Mouse (Mus musculus): ENCODE results near the gene Bach1. TPM values are rescaled to one million over a fixed set of nuclear protein-coding genes. Genes with fewer than 3 reads are reported as not detected.

The Bach1 gene
- polyA plus RNA-seq, 1 experiment from 2014 or later = 19.0 TPM

DNA sequence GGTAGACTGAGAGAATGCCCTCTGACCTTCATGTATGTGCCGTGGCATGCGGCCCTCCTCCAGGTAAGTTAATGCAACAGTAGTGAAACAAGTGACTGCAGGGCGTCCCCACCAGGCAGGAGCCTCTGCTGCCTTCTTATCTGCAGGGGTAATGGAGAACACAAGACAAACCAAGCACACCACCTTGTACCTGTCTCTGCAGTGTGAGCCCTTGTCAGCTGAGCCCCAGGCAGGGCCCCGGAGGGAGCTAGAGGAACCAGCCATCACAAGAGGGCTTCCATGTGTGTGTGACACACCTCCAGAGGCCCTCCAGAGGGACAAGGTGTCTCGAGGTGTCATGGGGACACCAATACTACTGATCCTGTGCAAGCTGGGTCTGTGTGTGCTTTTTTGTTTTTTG is 26.5 kb downstream of the Bach1 start:
- Histone ChIP-seq H3K36me3 (replicated peaks; ENCODE audit: control insufficient read depth, insufficient read depth, low read depth, low read length) (peaks cover 5% of the 10 kb centered on the region), H3K9me3 (replicated peaks; ENCODE audit: control insufficient read depth, low read length) (no peaks in the 10 kb centered on the region), H3K4me3 (ENCODE audit: low read depth, low read length) (no peak overlapping the region), H3K9ac (replicated peaks; ENCODE audit: low read length) (no peak overlapping the region), H3K4me1 (ENCODE audit: control insufficient read depth, insufficient read depth, low read length) (no peaks in the 10 kb centered on the region), H3K27me3 (ENCODE audit: control insufficient read depth, insufficient read depth, low read length) (no peaks in the 10 kb centered on the region), H3K4me2 (ENCODE audit: low read depth, low read length) (no peak overlapping the region), H3K27ac (replicated peaks; ENCODE audit: low read depth, low read length) (no peak overlapping the region)
- WGBS = 84% methylated on average over 5 of the region's 5 CpGs
- DNase-seq (ENCODE audit: low spot score) (no peak), ATAC-seq (replicated peaks; ENCODE audit: insufficient number of reproducible peaks, low FRiP score, low TSS enrichment, low read depth) (no peak)

DNA sequence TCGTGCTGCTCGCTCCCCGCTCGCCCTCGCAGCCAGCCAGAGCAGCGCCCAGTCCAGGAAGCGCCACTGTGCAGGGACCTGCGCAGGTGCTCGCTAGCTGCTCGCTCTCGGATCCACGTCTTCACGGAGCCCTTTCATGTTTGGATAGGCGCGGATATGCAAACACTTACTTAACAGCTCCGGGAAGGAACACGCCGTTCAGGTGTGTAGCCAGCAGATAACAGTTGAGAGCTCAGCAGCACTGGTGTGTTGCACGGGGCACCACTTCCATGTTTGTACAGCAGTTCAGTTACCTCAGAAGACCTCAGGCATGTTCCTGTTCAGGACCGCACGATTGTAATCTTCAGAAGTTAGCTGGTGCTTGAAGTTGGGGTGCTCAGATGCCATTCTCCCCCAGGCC is 27.2 kb downstream of the Bach1 start:
- H3K36me3 ChIP-seq (replicated peaks; ENCODE audit: control insufficient read depth, insufficient read depth, low read depth, low read length) = peaks cover 7% of the 10 kb centered on the region
- no peak overlapping the region for H3K27ac ChIP-seq (replicated peaks; ENCODE audit: low read depth, low read length)
- no peak overlapping the region for H3K4me3 ChIP-seq (ENCODE audit: low read depth, low read length)
- no peak overlapping the region for H3K9ac ChIP-seq (replicated peaks; ENCODE audit: low read length)
- 93% methylated on average over 21 of the region's 21 CpGs for WGBS
- no peak for ATAC-seq (replicated peaks; ENCODE audit: insufficient number of reproducible peaks, low FRiP score, low TSS enrichment, low read depth)
- H3K9me3 ChIP-seq (replicated peaks; ENCODE audit: control insufficient read depth, low read length) = no peaks in the 10 kb centered on the region
- H3K4me1 ChIP-seq (ENCODE audit: control insufficient read depth, insufficient read depth, low read length) = no peaks in the 10 kb centered on the region
- no peaks in the 10 kb centered on the region for H3K27me3 ChIP-seq (ENCODE audit: control insufficient read depth, insufficient read depth, low read length)
- no peak for DNase-seq (ENCODE audit: low spot score)
- H3K4me2 ChIP-seq (ENCODE audit: low read depth, low read length) = no peak overlapping the region

DNA sequence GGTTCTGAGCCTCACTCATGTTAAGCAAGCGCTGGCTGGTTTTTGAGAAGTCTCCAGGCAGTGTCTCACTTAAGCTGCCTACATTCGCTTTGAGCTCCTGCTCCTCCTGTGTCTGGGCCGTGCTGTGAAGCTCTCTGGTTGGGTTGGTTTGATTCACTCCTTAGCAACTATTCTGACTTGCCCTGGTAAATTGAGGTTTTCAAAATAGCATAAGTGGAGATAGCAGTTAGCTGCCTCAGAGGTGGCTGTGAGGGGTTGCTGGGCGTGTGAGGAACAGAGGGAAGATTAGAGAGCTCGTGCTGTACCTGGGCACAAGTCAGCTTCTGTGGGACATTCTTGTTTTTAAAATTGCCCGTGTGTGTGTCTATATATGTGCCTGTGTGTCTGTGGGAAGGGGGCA is 27.6 kb downstream of the Bach1 start:
- no peak for DNase-seq (ENCODE audit: low spot score)
- no peak overlapping the region for H3K4me3 ChIP-seq (ENCODE audit: low read depth, low read length)
- H3K9me3 ChIP-seq (replicated peaks; ENCODE audit: control insufficient read depth, low read length) = no peaks in the 10 kb centered on the region
- no peak for ATAC-seq (replicated peaks; ENCODE audit: insufficient number of reproducible peaks, low FRiP score, low TSS enrichment, low read depth)
- H3K9ac ChIP-seq (replicated peaks; ENCODE audit: low read length) = no peak overlapping the region
- H3K4me2 ChIP-seq (ENCODE audit: low read depth, low read length) = no peak overlapping the region
- no peaks in the 10 kb centered on the region for H3K4me1 ChIP-seq (ENCODE audit: control insufficient read depth, insufficient read depth, low read length)
- WGBS = 94% methylated on average over 6 of the region's 6 CpGs
- peaks cover 7% of the 10 kb centered on the region for H3K36me3 ChIP-seq (replicated peaks; ENCODE audit: control insufficient read depth, insufficient read depth, low read depth, low read length)
- H3K27me3 ChIP-seq (ENCODE audit: control insufficient read depth, insufficient read depth, low read length) = no peaks in the 10 kb centered on the region
- H3K27ac ChIP-seq (replicated peaks; ENCODE audit: low read depth, low read length) = no peak overlapping the region

DNA sequence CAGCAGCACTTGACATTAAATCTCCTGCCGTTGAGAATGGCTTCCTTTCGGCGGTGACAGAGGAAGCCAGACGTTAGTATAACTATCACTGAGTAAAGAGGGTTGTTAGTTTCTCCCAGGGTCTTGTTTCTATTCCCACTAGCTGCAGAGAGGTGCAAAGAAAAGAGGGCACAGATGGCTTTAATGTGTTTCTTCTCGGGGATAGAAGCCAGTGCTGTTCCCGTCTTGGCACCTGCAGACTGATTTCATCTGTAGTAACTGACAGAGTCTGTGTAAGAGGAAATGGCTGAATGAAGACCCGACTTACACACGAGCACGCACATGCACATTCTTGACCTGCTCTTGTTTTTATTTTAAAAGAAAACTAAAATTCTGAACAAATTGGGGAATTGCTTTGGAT is 28.5 kb downstream of the Bach1 start:
- Histone ChIP-seq H3K4me3 (ENCODE audit: low read depth, low read length) (no peak overlapping the region), H3K9ac (replicated peaks; ENCODE audit: low read length) (no peak overlapping the region), H3K36me3 (replicated peaks; ENCODE audit: control insufficient read depth, insufficient read depth, low read depth, low read length) (peaks cover 7% of the 10 kb centered on the region), H3K4me1 (ENCODE audit: control insufficient read depth, insufficient read depth, low read length) (no peaks in the 10 kb centered on the region), H3K4me2 (ENCODE audit: low read depth, low read length) (no peak overlapping the region), H3K27me3 (ENCODE audit: control insufficient read depth, insufficient read depth, low read length) (no peaks in the 10 kb centered on the region), H3K27ac (replicated peaks; ENCODE audit: low read depth, low read length) (no peak overlapping the region), H3K9me3 (replicated peaks; ENCODE audit: control insufficient read depth, low read length) (no peaks in the 10 kb centered on the region)
- no peak for ATAC-seq (replicated peaks; ENCODE audit: insufficient number of reproducible peaks, low FRiP score, low TSS enrichment, low read depth)
- 71% methylated on average over 9 of the region's 9 CpGs for WGBS
- no peak for DNase-seq (ENCODE audit: low spot score)

DNA sequence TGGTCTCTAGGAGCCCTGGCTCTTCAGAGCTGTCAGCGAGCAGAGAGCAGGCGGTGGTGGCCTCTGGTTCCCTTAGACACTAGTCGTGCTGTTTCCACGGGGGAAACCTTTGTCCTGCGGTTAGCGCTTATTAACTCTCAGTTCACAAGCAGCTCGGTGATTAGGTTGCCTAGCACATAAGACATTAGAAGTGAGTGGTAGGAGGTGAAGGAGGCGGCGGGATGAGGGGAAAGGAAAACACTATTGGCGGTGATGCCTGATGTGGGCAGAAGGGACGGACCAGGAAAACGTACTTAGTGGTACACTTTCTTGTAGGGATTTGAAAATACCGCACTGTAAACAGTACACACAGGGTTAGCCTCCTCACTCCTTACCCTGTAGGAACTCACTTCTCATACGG is 29.2 kb downstream of the Bach1 start:
- peaks cover 7% of the 10 kb centered on the region for H3K36me3 ChIP-seq (replicated peaks; ENCODE audit: control insufficient read depth, insufficient read depth, low read depth, low read length)
- DNase-seq (ENCODE audit: low spot score) = no peak

DNA sequence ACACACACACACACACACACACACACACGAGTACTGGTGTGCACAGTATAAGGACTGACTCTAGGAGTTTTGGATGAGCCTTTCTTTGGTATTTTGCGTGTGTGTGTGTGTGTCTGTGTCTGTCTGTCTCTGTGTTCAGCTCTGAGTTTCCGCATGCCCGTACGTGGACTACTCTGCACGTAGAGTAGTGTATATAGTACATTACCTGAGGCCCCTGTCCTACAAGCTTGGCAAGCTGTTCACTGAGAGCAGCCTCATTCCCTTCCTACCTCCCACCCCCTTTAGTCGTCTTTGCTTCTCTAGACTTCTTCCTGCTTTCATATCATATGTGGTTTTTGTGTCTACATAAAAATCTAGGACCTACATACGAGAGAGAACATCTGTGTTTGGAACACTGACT is 30.0 kb downstream of the Bach1 start:
- H3K4me3 ChIP-seq (ENCODE audit: low read depth, low read length) = no peak overlapping the region
- DNase-seq (ENCODE audit: low spot score) = no peak
- H3K4me1 ChIP-seq (ENCODE audit: control insufficient read depth, insufficient read depth, low read length) = no peaks in the 10 kb centered on the region
- WGBS = 91% methylated on average over 8 of the region's 8 CpGs
- H3K27me3 ChIP-seq (ENCODE audit: control insufficient read depth, insufficient read depth, low read length) = no peaks in the 10 kb centered on the region
- no peak overlapping the region for H3K9ac ChIP-seq (replicated peaks; ENCODE audit: low read length)
- ATAC-seq (replicated peaks; ENCODE audit: insufficient number of reproducible peaks, low FRiP score, low TSS enrichment, low read depth) = no peak
- no peak overlapping the region for H3K4me2 ChIP-seq (ENCODE audit: low read depth, low read length)
- no peaks in the 10 kb centered on the region for H3K9me3 ChIP-seq (replicated peaks; ENCODE audit: control insufficient read depth, low read length)
- no peak overlapping the region for H3K27ac ChIP-seq (replicated peaks; ENCODE audit: low read depth, low read length)
- peaks cover 7% of the 10 kb centered on the region for H3K36me3 ChIP-seq (replicated peaks; ENCODE audit: control insufficient read depth, insufficient read depth, low read depth, low read length)

More for the DNA sequence above, 29.2 kb downstream of the Bach1 start:
- H3K27ac ChIP-seq (replicated peaks; ENCODE audit: low read depth, low read length) = no peak overlapping the region
- 84% methylated on average over 14 of the region's 14 CpGs for WGBS
- H3K4me2 ChIP-seq (ENCODE audit: low read depth, low read length) = no peak overlapping the region
- H3K9ac ChIP-seq (replicated peaks; ENCODE audit: low read length) = no peak overlapping the region
- ATAC-seq (replicated peaks; ENCODE audit: insufficient number of reproducible peaks, low FRiP score, low TSS enrichment, low read depth) = no peak
- no peaks in the 10 kb centered on the region for H3K9me3 ChIP-seq (replicated peaks; ENCODE audit: control insufficient read depth, low read length)
- no peaks in the 10 kb centered on the region for H3K27me3 ChIP-seq (ENCODE audit: control insufficient read depth, insufficient read depth, low read length)
- no peak overlapping the region for H3K4me3 ChIP-seq (ENCODE audit: low read depth, low read length)
- no peaks in the 10 kb centered on the region for H3K4me1 ChIP-seq (ENCODE audit: control insufficient read depth, insufficient read depth, low read length)

DNA sequence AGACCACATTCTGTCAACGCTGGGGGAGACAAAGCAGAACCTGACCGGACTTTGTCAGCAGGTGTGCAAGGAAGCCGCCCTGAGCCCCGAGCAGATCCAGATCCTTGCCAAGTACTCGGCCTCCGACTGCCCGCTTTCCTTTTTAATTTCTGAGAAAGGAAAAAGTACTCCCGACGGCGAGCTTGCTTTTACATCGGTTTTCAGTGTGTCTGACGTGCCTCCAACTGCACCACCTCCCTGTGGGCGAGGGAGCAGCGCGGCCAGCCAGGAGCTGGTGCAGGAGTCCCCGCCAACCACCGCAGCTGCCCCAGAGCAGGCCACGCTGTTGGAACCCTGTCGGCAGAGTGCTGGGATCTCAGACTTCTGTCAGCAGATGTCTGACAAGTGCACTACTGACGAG is 30.7 kb downstream of the Bach1 start:
- 92% methylated on average over 20 of the region's 20 CpGs for WGBS
- no peaks in the 10 kb centered on the region for H3K27me3 ChIP-seq (ENCODE audit: control insufficient read depth, insufficient read depth, low read length)

DNA sequence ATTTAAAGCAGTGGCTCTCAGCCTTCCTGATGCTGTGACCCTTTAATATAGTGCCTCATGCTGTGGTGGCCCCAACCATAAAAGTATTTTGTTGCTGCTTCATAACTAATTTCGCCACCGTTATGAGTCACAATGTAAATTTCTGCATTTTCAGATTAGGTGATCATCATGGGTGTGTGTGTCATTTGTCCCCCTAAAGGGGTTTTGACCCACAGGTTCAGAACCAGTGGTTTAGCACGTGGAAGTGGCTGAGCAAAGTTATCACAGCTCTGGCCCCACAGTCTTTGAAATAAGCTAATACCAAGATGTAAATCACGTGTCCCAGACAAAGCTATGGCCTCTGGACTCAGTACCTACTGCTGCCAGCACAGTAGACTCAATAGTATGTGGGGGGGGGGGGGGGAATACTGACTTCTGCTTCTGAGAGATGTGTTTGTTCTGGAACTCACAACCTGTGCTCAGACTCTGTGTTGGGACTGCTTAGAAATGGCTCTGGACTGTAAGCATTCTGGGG is 36.2 kb downstream of the Bach1 start:
- Histone ChIP-seq H3K9ac (replicated peaks; ENCODE audit: low read length) (no peak overlapping the region), H3K9me3 (replicated peaks; ENCODE audit: control insufficient read depth, low read length) (no peaks in the 10 kb centered on the region), H3K27ac (replicated peaks; ENCODE audit: low read depth, low read length) (no peak overlapping the region), H3K4me3 (ENCODE audit: low read depth, low read length) (no peak overlapping the region), H3K4me2 (ENCODE audit: low read depth, low read length) (no peak overlapping the region), H3K27me3 (ENCODE audit: control insufficient read depth, insufficient read depth, low read length) (no peaks in the 10 kb centered on the region), H3K36me3 (replicated peaks; ENCODE audit: control insufficient read depth, insufficient read depth, low read depth, low read length) (peaks cover 3% of the 10 kb centered on the region; the same call in 1 of the 2 replicates), H3K4me1 (ENCODE audit: control insufficient read depth, insufficient read depth, low read length) (no peaks in the 10 kb centered on the region)
- 84% methylated on average over 4 of the region's 4 CpGs for WGBS
- ATAC-seq (replicated peaks; ENCODE audit: insufficient number of reproducible peaks, low FRiP score, low TSS enrichment, low read depth) = no peak
- DNase-seq (ENCODE audit: low spot score) = no peak

More for the DNA sequence above, 30.7 kb downstream of the Bach1 start:
- no peak for ATAC-seq (replicated peaks; ENCODE audit: insufficient number of reproducible peaks, low FRiP score, low TSS enrichment, low read depth)
- Histone ChIP-seq H3K9ac (replicated peaks; ENCODE audit: low read length) (no peak overlapping the region), H3K9me3 (replicated peaks; ENCODE audit: control insufficient read depth, low read length) (no peaks in the 10 kb centered on the region), H3K27ac (replicated peaks; ENCODE audit: low read depth, low read length) (no peak overlapping the region), H3K36me3 (replicated peaks; ENCODE audit: control insufficient read depth, insufficient read depth, low read depth, low read length) (peaks cover 7% of the 10 kb centered on the region), H3K4me2 (ENCODE audit: low read depth, low read length) (no peak overlapping the region), H3K4me3 (ENCODE audit: low read depth, low read length) (no peak overlapping the region), H3K4me1 (ENCODE audit: control insufficient read depth, insufficient read depth, low read length) (no peaks in the 10 kb centered on the region)
- no peak for DNase-seq (ENCODE audit: low spot score)
